Mouse (Mus musculus) limb, embryonic 14.5 days (tissue): ENCODE results near the gene Gm826. TPM values are rescaled to one million over a fixed set of nuclear protein-coding genes. Genes with fewer than 3 reads are reported as not detected.

Experiments used
- ATAC-seq: fragments of 200-750 bp; cut with Nextera tagmentation; 2 replicates; pipeline ENCODE4 v1.8.0; 2017; ENCODE audit warnings: low read depth, moderate number of reproducible peaks, moderate TSS enrichment; ENCODE audit not compliant: low FRiP score
- DNase-seq: peaks from one replicate; pipeline ENCODE4 v3.0.0-alpha.2; 2015; ENCODE audit warnings: low spot score
- H3K27ac ChIP-seq: fragments of 300-500 bp; sonication (generic); replicated peaks from 2 replicates; pipeline ENCODE4 v1.5.1; 2014; ENCODE audit warnings: low read depth, mild to moderate bottlenecking, low read length, moderate library complexity, mixed read lengths
- H3K27me3 ChIP-seq: fragments of 300-500 bp; sonication (generic); 2 replicates; pipeline ENCODE4 v1.6.1; 2014; ENCODE audit warnings: low read length, mixed read lengths; ENCODE audit not compliant: control insufficient read depth, insufficient read depth
- H3K36me3 ChIP-seq: fragments of 300-500 bp; sonication (generic); 2 replicates; pipeline ENCODE4 v1.6.1; 2014; ENCODE audit warnings: mild to moderate bottlenecking, low read length, moderate library complexity, mixed read lengths; ENCODE audit not compliant: control insufficient read depth, insufficient read depth
- H3K4me1 ChIP-seq: fragments of 300-500 bp; sonication (generic); 2 replicates; pipeline ENCODE4 v1.6.1; 2014; ENCODE audit warnings: antibody characterized with exemption, low read length, mixed read lengths; ENCODE audit not compliant: control insufficient read depth, insufficient read depth
- H3K4me2 ChIP-seq: fragments of 300-500 bp; sonication (generic); replicated peaks from 2 replicates; pipeline ENCODE4 v1.6.1; 2014; ENCODE audit warnings: low read depth, mild to moderate bottlenecking, low read length, moderate library complexity; ENCODE audit not compliant: severe bottlenecking
- H3K4me3 ChIP-seq: fragments of 300-500 bp; sonication (generic); replicated peaks from 2 replicates; pipeline ENCODE4 v1.5.1; 2014; ENCODE audit warnings: low read length
- H3K9ac ChIP-seq: fragments of 300-500 bp; sonication (generic); 2 replicates; pipeline ENCODE4 v1.6.1; 2014; ENCODE audit warnings: mild to moderate bottlenecking, low read depth, low read length, moderate library complexity; ENCODE audit not compliant: severe bottlenecking
- H3K9me3 ChIP-seq: fragments of 300-500 bp; sonication (generic); 2 replicates; pipeline ENCODE4 v1.6.1; 2016; ENCODE audit warnings: low read length; ENCODE audit not compliant: control insufficient read depth
- POLR2A ChIP-seq: fragments of 200-500 bp; IDR thresholded peaks from 2 replicates; pipeline ENCODE4 v1.8.0; 2012; ENCODE audit warnings: inconsistent platforms, mild to moderate bottlenecking, moderate library complexity, borderline replicate concordance; ENCODE audit not compliant: insufficient read depth, insufficient read length; ENCODE audit errors: extremely low read depth
- WGBS: fragments of 180-500 bp; shearing (Covaris S2); extraction: QIAGEN DNeasy Blood & Tissue Kit; methylation state at CpG from one replicate; pipeline ENCODE4 v1.1.7; 2014; 5-methylcytosine and 5-hydroxymethylcytosine counted together
- polyA plus RNA-seq, 2 experiments: library from polyadenylated mRNA; depleted of rRNA in 1 of 2; stranded (reverse) in 1 of 2; unstranded in 1 of 2; fragments of >200 nt; fragmentation: Nextera tagmentation in 1 of 2; extraction: Ambion mirVana in 1 of 2; gene quantifications; 2 replicates each; pipeline versions ENCODE4 v1.2.1 to v1.2.3; 2012 to 2014

Gene Gm826
- 0.29 and 0.49 TPM in 2 replicates for polyA plus RNA-seq (2012; rRNA removed)
- 0.32 and 0.61 TPM in 2 replicates for polyA plus RNA-seq (2014; fragmentation: Nextera tagmentation; extraction: Ambion mirVana)

- H3K9ac ChIP-seq: no peak within 1 kb of the TSS
- TF ChIP-seq POLR2A: no peak
- H3K36me3 ChIP-seq: no peaks in the 10 kb centered on the region
- H3K27ac ChIP-seq: no peak within 1 kb of the TSS
- no peaks in the 10 kb centered on the region for H3K9me3 ChIP-seq
- DNase-seq (no peak), ATAC-seq (no peak)
- no peaks in the 10 kb centered on the region for H3K4me1 ChIP-seq
- H3K4me3 ChIP-seq: no peak within 1 kb of the TSS
- no peaks in the 10 kb centered on the region; the same call in 1 of the 2 replicates for H3K27me3 ChIP-seq
- 51% methylated on average over 4 of the region's 4 CpGs for WGBS
- no peak within 1 kb of the TSS for H3K4me2 ChIP-seq
These were observed at the start of gene Gm826 for GRCm38 (mm10) chr2:160334111-160334661. Gm826 (minus strand) TSS chr2:160334162.

- Histone ChIP-seq H3K27ac (no peak overlapping the region), H3K4me1 (no peaks in the 10 kb centered on the region), H3K9ac (no peak overlapping the region), H3K4me3 (no peak overlapping the region), H3K27me3 (no peaks in the 10 kb centered on the region), H3K4me2 (no peak overlapping the region), H3K9me3 (no peaks in the 10 kb centered on the region), H3K36me3 (no peaks in the 10 kb centered on the region)
- 45% methylated on average over 3 of the region's 3 CpGs for WGBS
- TF ChIP-seq POLR2A: no peak
- DNase-seq: no peak
- ATAC-seq: no peak
These were observed 49.5 kb upstream of the Gm826 start for GRCm38 (mm10) chr2:160383418-160383817.

- Histone ChIP-seq H3K27me3 (peaks cover 13% of the 10 kb centered on the region; the same call in 1 of the 2 replicates), H3K4me1 (no peaks in the 10 kb centered on the region), H3K4me2 (no peak overlapping the region), H3K4me3 (no peak overlapping the region), H3K9me3 (no peaks in the 10 kb centered on the region), H3K27ac (no peak overlapping the region), H3K9ac (no peak overlapping the region), H3K36me3 (no peaks in the 10 kb centered on the region)
- DNase-seq (no peak), ATAC-seq (no peak)
- no peak for TF ChIP-seq POLR2A
- 40% methylated on average over 4 of the region's 4 CpGs for WGBS
These were observed 44.3 kb upstream of the Gm826 start for GRCm38 (mm10) chr2:160378271-160378670.

- TF ChIP-seq POLR2A: no peak
- H3K36me3 ChIP-seq: no peaks in the 10 kb centered on the region
- ATAC-seq: no peak
- WGBS: 27% methylated on average over 5 of the region's 5 CpGs
- H3K4me3 ChIP-seq: no peak overlapping the region
- H3K9me3 ChIP-seq: no peaks in the 10 kb centered on the region
- no peak for DNase-seq
- no peaks in the 10 kb centered on the region for H3K4me1 ChIP-seq
- H3K4me2 ChIP-seq: no peak overlapping the region
- no peak overlapping the region for H3K9ac ChIP-seq
- H3K27ac ChIP-seq: no peak overlapping the region
- H3K27me3 ChIP-seq: peaks cover 27% of the 10 kb centered on the region
These were observed 42.3 kb upstream of the Gm826 start for GRCm38 (mm10) chr2:160376236-160376635.

- no peak for TF ChIP-seq POLR2A
- 4% methylated on average over 25 of the region's 25 CpGs for WGBS
- no peaks in the 10 kb centered on the region for H3K9me3 ChIP-seq
- peak overlapping the region; percentile 97 for H3K4me2 ChIP-seq
- H3K9ac ChIP-seq: no peak overlapping the region
- peak overlapping the region; percentile 67 for H3K4me3 ChIP-seq
- no peak for ATAC-seq
- peaks cover 68% of the 10 kb centered on the region for H3K27me3 ChIP-seq
- no peak overlapping the region for H3K27ac ChIP-seq
- H3K36me3 ChIP-seq: no peaks in the 10 kb centered on the region
- no peak for DNase-seq
- H3K4me1 ChIP-seq: peaks cover 10% of the 10 kb centered on the region
These were observed 35.9 kb upstream of the Gm826 start for GRCm38 (mm10) chr2:160369653-160370420.
